Mouse (Mus musculus): Measurements from ENCODE around the gene Zmynd8.
"Not testable (repeated sequence)": the region's sequence is repeated elsewhere in the genome, so short reads cannot be mapped to it uniquely, and the experiment has no call there.

Zmynd8 gene

GRCm38 (mm10) chr2:165808179-165808975, 90.4 kb downstream of the Zmynd8 start:
- no peak for DNase-seq (ENCODE audit: low read depth)

GRCm38 (mm10) chr2:165800174-165800573, 98.6 kb downstream of the Zmynd8 start:
- not testable (repeated sequence) for DNase-seq (ENCODE audit: low read depth)

GRCm38 (mm10) chr2:165797876-165798275, 100.9 kb downstream of the Zmynd8 start:
- DNase-seq (ENCODE audit: low read depth) = no peak

- no peak for DNase-seq (ENCODE audit: low read depth)
Observed at GRCm38 (mm10) chr2:165793283-165793638, 105.6 kb downstream of the Zmynd8 start.

GRCm38 (mm10) chr2:165792431-165793282, 106.2 kb downstream of the Zmynd8 start:
- DNase-seq (ENCODE audit: low read depth) = no peak

GRCm38 (mm10) chr2:165791657-165792056, 107.2 kb downstream of the Zmynd8 start:
- DNase-seq (ENCODE audit: low read depth) = peak; percentile 42

- no peak for DNase-seq (ENCODE audit: low read depth)
Observed at GRCm38 (mm10) chr2:165791026-165791425, 107.8 kb downstream of the Zmynd8 start.

GRCm38 (mm10) chr2:165789667-165790066, 109.1 kb downstream of the Zmynd8 start:
- DNase-seq (ENCODE audit: low read depth) = no peak

- no peak for DNase-seq (ENCODE audit: low read depth)
Observed at GRCm38 (mm10) chr2:165788796-165789195, 110.0 kb downstream of the Zmynd8 start.

- DNase-seq (ENCODE audit: low read depth) = no peak
Observed at GRCm38 (mm10) chr2:165788005-165788404, 110.8 kb downstream of the Zmynd8 start.

GRCm38 (mm10) chr2:165786467-165786866, 112.3 kb downstream of the Zmynd8 start:
- no peak for DNase-seq (ENCODE audit: low read depth)

GRCm38 (mm10) chr2:165785312-165786036, 113.3 kb downstream of the Zmynd8 start:
- no peak for DNase-seq (ENCODE audit: low read depth)

- DNase-seq (ENCODE audit: low read depth) = peak; percentile 56
Observed at GRCm38 (mm10) chr2:165782324-165782723, 116.5 kb downstream of the Zmynd8 start.

- DNase-seq (ENCODE audit: low read depth) = peak; percentile 52
Observed at GRCm38 (mm10) chr2:165778927-165779326, 119.9 kb downstream of the Zmynd8 start.

GRCm38 (mm10) chr2:165769375-165769948, 129.4 kb downstream of the Zmynd8 start:
- no peak for DNase-seq (ENCODE audit: low read depth)

GRCm38 (mm10) chr2:165768805-165769358, 129.9 kb downstream of the Zmynd8 start:
- DNase-seq (ENCODE audit: low read depth) = no peak

GRCm38 (mm10) chr2:165759421-165759985, 139.3 kb downstream of the Zmynd8 start:
- DNase-seq (ENCODE audit: low read depth) = no peak

- DNase-seq (ENCODE audit: low read depth) = no peak
Observed at GRCm38 (mm10) chr2:165758534-165758933, 140.3 kb downstream of the Zmynd8 start.

- DNase-seq (ENCODE audit: low read depth) = no peak
Observed at GRCm38 (mm10) chr2:165757799-165758198, 141.0 kb downstream of the Zmynd8 start.

GRCm38 (mm10) chr2:165752704-165753103, 146.1 kb downstream of the Zmynd8 start:
- DNase-seq (ENCODE audit: low read depth) = no peak

GRCm38 (mm10) chr2:165751068-165751467, 147.7 kb downstream of the Zmynd8 start:
- DNase-seq (ENCODE audit: low read depth) = no peak

All from c-Kit-positive CD71-positive TER-119-negative erythroid progenitor cells, embryonic 14.5 days (primary cell).